Mouse (Mus musculus): ENCODE measurements around the gene Drd5.

Gene Drd5

GRCm38 (mm10) chr5:38334582-38334981, 15.4 kb downstream of the Drd5 start:
- in situ Hi-C loops (cut with MboI; ENCODE audit: low pct_unique_long_range_greater_than_20kb in 1 of 2, low sequenced_read_pairs in 2 of 2, unreplicated experiment in 1 of 2): no loop called here

GRCm38 (mm10) chr5:38343101-38343500, 23.9 kb downstream of the Drd5 start:
- in situ Hi-C loops (cut with MboI; ENCODE audit: low pct_unique_long_range_greater_than_20kb in 1 of 2, low sequenced_read_pairs in 2 of 2, unreplicated experiment in 1 of 2): no loop called here

GRCm38 (mm10) chr5:38346646-38347432, 27.7 kb downstream of the Drd5 start:
- in situ Hi-C loops (cut with MboI; ENCODE audit: low pct_unique_long_range_greater_than_20kb in 1 of 2, low sequenced_read_pairs in 2 of 2, unreplicated experiment in 1 of 2): no loop called here

GRCm38 (mm10) chr5:38350351-38350929, 31.3 kb downstream of the Drd5 start:
- in situ Hi-C loops (cut with MboI; ENCODE audit: low pct_unique_long_range_greater_than_20kb in 1 of 2, low sequenced_read_pairs in 2 of 2, unreplicated experiment in 1 of 2): no loop called here

- in situ Hi-C loops (cut with MboI; ENCODE audit: low pct_unique_long_range_greater_than_20kb in 1 of 2, low sequenced_read_pairs in 2 of 2, unreplicated experiment in 1 of 2): no loop called here
Observed at GRCm38 (mm10) chr5:38356927-38357326, 37.8 kb downstream of the Drd5 start.

- in situ Hi-C loops (cut with MboI; ENCODE audit: low pct_unique_long_range_greater_than_20kb in 1 of 2, low sequenced_read_pairs in 2 of 2, unreplicated experiment in 1 of 2): no loop called here
Observed at GRCm38 (mm10) chr5:38359716-38360115, 40.5 kb downstream of the Drd5 start.

- in situ Hi-C loops (cut with MboI; ENCODE audit: low pct_unique_long_range_greater_than_20kb in 1 of 2, low sequenced_read_pairs in 2 of 2, unreplicated experiment in 1 of 2): no loop called here
Observed at GRCm38 (mm10) chr5:38364396-38364795, 45.2 kb downstream of the Drd5 start.

GRCm38 (mm10) chr5:38365521-38365920, 46.4 kb downstream of the Drd5 start:
- in situ Hi-C loops (cut with MboI; ENCODE audit: low pct_unique_long_range_greater_than_20kb in 1 of 2, low sequenced_read_pairs in 2 of 2, unreplicated experiment in 1 of 2): no loop called here

- in situ Hi-C loops (cut with MboI; ENCODE audit: low pct_unique_long_range_greater_than_20kb in 1 of 2, low sequenced_read_pairs in 2 of 2, unreplicated experiment in 1 of 2): no loop called here
Observed at GRCm38 (mm10) chr5:38366650-38367470, 47.7 kb downstream of the Drd5 start.

GRCm38 (mm10) chr5:38371308-38371707, 52.1 kb downstream of the Drd5 start:
- in situ Hi-C loops (cut with MboI; ENCODE audit: low pct_unique_long_range_greater_than_20kb in 1 of 2, low sequenced_read_pairs in 2 of 2, unreplicated experiment in 1 of 2): no loop called here
